Mouse (Mus musculus) spleen, adult 2 months (tissue): ENCODE measurements around the gene Ces5a.

Experiments
- CTCF ChIP-seq: fragments of 200-500 bp; IDR thresholded peaks from 2 replicates; pipeline ENCODE4 v1.5.1; 2011; ENCODE audit warnings: mild to moderate bottlenecking, inconsistent platforms; ENCODE audit not compliant: insufficient read depth, insufficient read length, insufficient replicate concordance; ENCODE audit errors: extremely low read depth
- POLR2A ChIP-seq: fragments of 200-500 bp; IDR thresholded peaks from 2 replicates; pipeline ENCODE4 v1.6.1; 2011; ENCODE audit warnings: low read depth, low read length, inconsistent platforms

DNA sequence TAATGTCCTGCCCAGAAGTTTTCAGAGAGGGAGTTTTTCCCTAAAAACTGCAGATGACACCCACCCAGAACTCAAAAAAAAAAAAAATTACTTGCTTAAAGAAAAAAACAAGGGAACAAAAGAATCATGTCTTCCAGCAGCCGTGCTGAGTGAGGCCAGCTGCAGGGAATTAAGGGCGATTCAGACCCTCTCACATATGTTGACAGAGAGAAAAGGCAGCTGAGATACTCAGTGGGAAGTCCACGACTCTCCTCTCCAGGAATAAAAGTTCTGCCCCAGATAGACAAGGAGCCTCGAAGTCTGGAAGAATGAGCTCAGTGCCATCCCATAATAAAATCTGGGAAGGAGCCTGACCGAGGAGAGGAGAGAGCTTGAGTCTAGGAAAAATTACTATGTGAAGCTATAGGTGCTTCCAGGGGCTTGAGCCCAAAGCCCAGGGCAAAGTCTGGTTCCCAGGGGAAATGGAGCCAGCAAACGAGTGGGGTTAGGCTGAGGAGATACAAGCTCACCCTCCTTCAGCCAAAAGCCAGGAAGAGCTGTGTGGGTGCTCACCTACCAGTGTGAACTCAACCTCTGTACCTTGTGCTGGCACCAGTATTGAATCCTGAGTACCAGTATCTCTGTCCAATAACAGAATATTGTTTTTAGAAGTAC is 27.1 kb upstream of the Ces5a start:
- TF ChIP-seq CTCF (no peak), POLR2A (no peak)
